Mouse (Mus musculus) megakaryocyte, embryonic 14.5 days (primary cell): ENCODE results near the gene Atp2c1.

Experiments used
- FLI1 ChIP-seq: IDR thresholded peaks from 2 replicates; pipeline ENCODE4 v1.6.1; 2012; ENCODE audit warnings: low read length, inconsistent platforms, mixed read lengths
- GATA1 ChIP-seq: IDR thresholded peaks from 3 replicates; pipeline ENCODE4 v1.6.1; 2012; ENCODE audit warnings: mixed read lengths, low read length, inconsistent platforms, borderline replicate concordance

DNA sequence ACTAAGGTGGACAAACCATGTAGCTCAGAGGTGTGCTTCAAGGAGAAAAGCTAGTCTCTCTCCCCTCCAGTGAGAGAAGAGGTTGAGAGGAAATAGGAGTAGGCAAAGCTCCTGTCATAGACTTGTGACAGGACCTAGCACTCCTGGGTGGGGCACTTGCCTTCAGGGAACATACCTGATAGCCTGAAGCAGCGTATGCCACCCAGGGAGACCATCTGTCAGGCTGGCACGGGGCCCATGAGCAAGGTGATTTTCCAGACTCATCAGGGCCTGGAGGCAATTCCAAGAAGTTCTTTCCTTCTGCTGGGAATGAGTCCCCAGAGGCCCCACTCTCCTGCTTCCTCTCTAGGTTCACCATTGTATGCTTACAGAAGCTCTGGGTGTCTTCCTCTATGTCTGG, 4.1 kb downstream of the Atp2c1 start:
- TF ChIP-seq GATA1 (no peak), FLI1 (no peak)
